20 mouse cellular contexts compared by ENCODE assay signal in genomic region chr5:131420406-131420805, GRCm38 (mm10).
"Had no signal": no experiment of that assay in that cellular context is flagged by ENCODE, and none has a peak within 500 bp of the region (broad histone marks: within the 10 kb centered on the region; RNA-seq: fewer than 3 reads in every experiment).

No protein-coding gene starts in this region.

- H3K4me2 ChIP-seq: lung, embryonic 14.5 days; midbrain, embryonic 12.5 days; midbrain, embryonic 15.5 days; neural tube, embryonic 12.5 days; neural tube, embryonic 15.5 days had no signal

- H3K36me3 ChIP-seq: midbrain, embryonic 12.5 days; midbrain, embryonic 15.5 days; neural tube, embryonic 12.5 days; neural tube, embryonic 15.5 days had no signal

- H3K4me1 ChIP-seq: midbrain, embryonic 12.5 days; midbrain, embryonic 15.5 days; neural tube, embryonic 12.5 days; neural tube, embryonic 15.5 days had no signal

- H3K27ac ChIP-seq: kidney, postnatal 0 days; layer of hippocampus, adult 2 months; left cerebral cortex, adult 2 months; liver, embryonic 14.5 days; midbrain, embryonic 12.5 days; midbrain, embryonic 15.5 days; neural tube, embryonic 12.5 days; neural tube, embryonic 15.5 days; stomach, postnatal 0 days had no signal

- H3K27me3 ChIP-seq: midbrain, embryonic 15.5 days; neural tube, embryonic 12.5 days; neural tube, embryonic 15.5 days had no signal

- H3K9me3 ChIP-seq: midbrain, embryonic 12.5 days; midbrain, embryonic 15.5 days; neural tube, embryonic 12.5 days; neural tube, embryonic 15.5 days had no signal

- DNase-seq: kidney, adult 2 months; kidney, postnatal 25 days; layer of hippocampus, postnatal 36 days; liver, postnatal 0 days; lung, embryonic 14.5 days; lung, postnatal 10 days; lung, postnatal 4 days; right cerebral cortex, postnatal 14 days; right cerebral cortex, postnatal 4 days; thymus, adult 18-20 months; thymus, postnatal 36 days had no signal

- H3K9ac ChIP-seq: liver, embryonic 14.5 days; liver, postnatal 0 days; lung, embryonic 14.5 days; midbrain, embryonic 12.5 days; midbrain, embryonic 15.5 days; neural tube, embryonic 12.5 days; neural tube, embryonic 15.5 days had no signal

- ATAC-seq: liver, postnatal 0 days; midbrain, embryonic 15.5 days had no signal

- H3K4me3 ChIP-seq: layer of hippocampus, adult 2 months; left cerebral cortex, adult 2 months; midbrain, embryonic 12.5 days; midbrain, embryonic 15.5 days; neural tube, embryonic 12.5 days; neural tube, embryonic 15.5 days had no signal
